ENCODE assay signal across 17 mouse cellular contexts in genomic region chr10:96757311-96757710, GRCm38 (mm10).
"Had no signal": no experiment of that assay in that cellular context is flagged by ENCODE, and none has a peak within 500 bp of the region (broad histone marks: within the 10 kb centered on the region; RNA-seq: fewer than 3 reads in every experiment).

No protein-coding gene starts in this region.

- H3K27ac ChIP-seq: kidney, postnatal 0 days; left cerebral cortex, adult 2 months; liver, embryonic 13.5 days; neural tube, embryonic 12.5 days; neural tube, embryonic 15.5 days had no signal

- H3K9me3 ChIP-seq: liver, embryonic 13.5 days; neural tube, embryonic 12.5 days; neural tube, embryonic 15.5 days had no signal

- H3K4me2 ChIP-seq: liver, embryonic 13.5 days; midbrain, embryonic 11.5 days; neural tube, embryonic 12.5 days; neural tube, embryonic 15.5 days had no signal

- H3K4me3 ChIP-seq: left cerebral cortex, adult 2 months; liver, embryonic 13.5 days; neural tube, embryonic 12.5 days; neural tube, embryonic 15.5 days had no signal

- H3K9ac ChIP-seq: liver, embryonic 13.5 days; neural tube, embryonic 12.5 days; neural tube, embryonic 15.5 days had no signal

- H3K36me3 ChIP-seq: liver, embryonic 13.5 days; neural tube, embryonic 12.5 days; neural tube, embryonic 15.5 days had no signal

- H3K4me1 ChIP-seq: liver, embryonic 13.5 days had no signal

- DNase-seq: kidney, postnatal 25 days; layer of hippocampus, postnatal 36 days; liver, embryonic 13.5 days; lung, adult 2 months; lung, postnatal 14 days; lung, postnatal 4 days; midbrain, embryonic 14.5 days; right cerebral cortex, adult 18-20 months; right cerebral cortex, postnatal 14 days; right cerebral cortex, postnatal 4 days; thymus, adult 18-20 months; thymus, postnatal 14 days had no signal

- H3K27me3 ChIP-seq: liver, embryonic 13.5 days; neural tube, embryonic 12.5 days; neural tube, embryonic 15.5 days had no signal
